ENCODE assay signal across 29 mouse cellular contexts in genomic region chr7:4936832-4937231, GRCm38 (mm10). TPM values are rescaled to one million over a fixed set of nuclear protein-coding genes. Genes with fewer than 3 reads are reported as not detected.
"Had no signal": no experiment of that assay in that cellular context is flagged by ENCODE, and none has a peak within 500 bp of the region (broad histone marks: within the 10 kb centered on the region; RNA-seq: fewer than 3 reads in every experiment).

No protein-coding gene starts in this region.

- DNase-seq: gastrocnemius, adult 2 months; gastrocnemius, postnatal 10 days; gastrocnemius, postnatal 25 days; heart, adult 2 months; heart, postnatal 10 days; heart, postnatal 4 days; kidney, adult 18-20 months; kidney, adult 8-10 months; kidney, postnatal 10 days; kidney, postnatal 25 days had no signal

- H3K4me3 ChIP-seq: gastrocnemius, adult 2 months; heart, adult 2 months; hindbrain, embryonic 10.5 days; hindbrain, embryonic 12.5 days; hindbrain, embryonic 15.5 days; intestine, embryonic 15.5 days; layer of hippocampus, adult 2 months; left cerebral cortex, adult 2 months; limb, embryonic 13.5 days; limb, embryonic 15.5 days; liver, embryonic 12.5 days had no signal

- H3K4me1 ChIP-seq: hindbrain, embryonic 10.5 days; hindbrain, embryonic 15.5 days; intestine, embryonic 15.5 days; limb, embryonic 13.5 days; limb, embryonic 15.5 days; liver, embryonic 12.5 days had no signal

- H3K9me3 ChIP-seq: hindbrain, embryonic 15.5 days; limb, embryonic 13.5 days; limb, embryonic 15.5 days; liver, embryonic 12.5 days had no signal

- H3K27me3 ChIP-seq: hindbrain, embryonic 12.5 days; hindbrain, embryonic 15.5 days; intestine, embryonic 15.5 days; limb, embryonic 13.5 days; limb, embryonic 15.5 days had no signal

- ATAC-seq: inflammation-experienced regulatory T-cells, adult 6 months; intestine, embryonic 15.5 days; intestine, postnatal 0 days; liver, embryonic 12.5 days had no signal

- H3K4me2 ChIP-seq: heart, embryonic 11.5 days; hindbrain, embryonic 12.5 days; hindbrain, embryonic 15.5 days; intestine, embryonic 15.5 days; limb, embryonic 13.5 days; limb, embryonic 15.5 days; liver, embryonic 12.5 days had no signal

- H3K9ac ChIP-seq: hindbrain, embryonic 12.5 days; hindbrain, embryonic 15.5 days; intestine, embryonic 15.5 days; limb, embryonic 13.5 days; limb, embryonic 15.5 days; liver, embryonic 12.5 days; liver, embryonic 14.5 days had no signal

- H3K27ac ChIP-seq: gastrocnemius, adult 2 months; heart, adult 2 months; hindbrain, embryonic 10.5 days; hindbrain, embryonic 12.5 days; hindbrain, embryonic 15.5 days; intestine, embryonic 15.5 days; layer of hippocampus, adult 2 months; left cerebral cortex, adult 2 months; limb, embryonic 13.5 days; limb, embryonic 15.5 days; liver, embryonic 12.5 days; liver, embryonic 14.5 days had no signal

- H3K36me3 ChIP-seq: hindbrain, embryonic 10.5 days; hindbrain, embryonic 12.5 days; hindbrain, embryonic 15.5 days; intestine, embryonic 15.5 days; limb, embryonic 13.5 days; limb, embryonic 15.5 days; liver, embryonic 12.5 days had no signal

RNA-seq across cellular contexts. Expression of gene Ssc5d, which starts 11.2 kb away (rescaled TPM):
- polyA plus RNA-seq: inflammation-experienced regulatory T-cells, adult 6 months had no signal

RNA-seq across cellular contexts. Expression of gene Nat14, which starts 15.0 kb away (rescaled TPM):
- total RNA-seq: granulocyte monocyte progenitor cell, adult 5-6 weeks had no signal

RNA-seq across cellular contexts. Expression of gene Sbk2, which starts 27.4 kb away (rescaled TPM):
- total RNA-seq: granulocyte monocyte progenitor cell, adult 5-6 weeks; layer of hippocampus, postnatal 10 days; liver, adult 2 months had no signal
- polyA plus RNA-seq: hindbrain, embryonic 10.5 days; hindbrain, embryonic 12.5 days; liver, adult 2 months; liver, embryonic 12.5 days had no signal

RNA-seq across cellular contexts. Expression of gene Gm36210, which starts 30.5 kb away (rescaled TPM):
- total RNA-seq: gastrocnemius, postnatal 4 days; granulocyte monocyte progenitor cell, adult 5-6 weeks; heart, postnatal 10 days; heart, postnatal 25 days; heart, postnatal 4 days; liver, adult 2 months had no signal
- polyA plus RNA-seq: hindbrain, embryonic 10.5 days; hindbrain, embryonic 12.5 days; inflammation-experienced regulatory T-cells, adult 6 months; intestine, embryonic 15.5 days; intestine, postnatal 0 days; kidney, embryonic 16.5 days; limb, embryonic 13.5 days; limb, embryonic 15.5 days; liver, embryonic 12.5 days had no signal
